Mouse (Mus musculus) gastrocnemius, postnatal 10 days (tissue): Measurements from ENCODE around the gene Dok1. TPM values are rescaled to one million over a fixed set of nuclear protein-coding genes. Genes with fewer than 3 reads are reported as not detected.

Source experiments
- DNase-seq: peaks from one replicate; pipeline ENCODE4 v3.0.0; 2021; ENCODE audit warnings: mixed read lengths
- total RNA-seq, 2 experiments: library from RNA; stranded (reverse); gene quantifications; 2 replicates each; pipeline ENCODE4 v1.2.3; 2021

Dok1 gene
- total RNA-seq, 2 experiments from 2014 or later = 6.2 to 10.7 TPM

DNA sequence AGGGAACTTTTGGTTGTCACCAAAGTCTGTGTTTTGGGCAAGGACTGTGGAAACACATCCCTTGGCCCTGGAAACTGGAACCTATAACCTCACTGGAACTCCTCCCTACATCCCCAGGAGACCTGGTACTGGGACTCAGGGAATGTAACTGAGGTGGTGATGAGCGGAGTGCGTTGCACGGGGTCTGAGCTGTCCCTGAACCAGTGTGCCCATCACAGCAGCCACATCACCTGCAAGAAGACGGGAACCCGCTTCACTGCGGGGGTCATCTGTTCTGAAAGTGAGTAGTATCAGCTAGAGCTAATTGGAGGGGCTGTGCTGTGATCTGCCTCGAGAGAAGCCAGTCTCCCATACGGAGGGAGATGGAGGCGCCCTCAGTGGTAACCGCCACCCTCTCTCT lies 16.1 kb upstream of the Dok1 start:
- no peak for DNase-seq

DNA sequence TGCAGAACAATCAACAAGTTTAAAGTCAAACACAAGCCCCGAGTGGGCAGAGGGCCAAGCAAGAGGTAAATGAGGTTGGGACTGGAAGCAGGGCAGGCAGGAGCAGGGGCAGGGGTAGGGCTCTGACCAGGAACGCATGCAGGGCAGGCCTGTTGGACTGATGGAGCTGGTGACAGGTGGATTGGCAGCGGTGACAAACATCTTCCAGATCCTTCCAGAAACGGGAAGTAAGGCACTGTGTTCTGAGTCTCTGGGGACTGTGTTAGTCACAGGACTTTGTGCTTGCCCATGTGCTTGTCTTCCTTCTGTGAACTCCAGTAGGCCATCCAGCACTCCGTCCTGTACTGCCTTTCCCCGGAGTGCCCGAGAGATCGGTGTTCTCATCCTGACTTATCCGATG lies 11.5 kb upstream of the Dok1 start:
- DNase-seq = no peak

DNA sequence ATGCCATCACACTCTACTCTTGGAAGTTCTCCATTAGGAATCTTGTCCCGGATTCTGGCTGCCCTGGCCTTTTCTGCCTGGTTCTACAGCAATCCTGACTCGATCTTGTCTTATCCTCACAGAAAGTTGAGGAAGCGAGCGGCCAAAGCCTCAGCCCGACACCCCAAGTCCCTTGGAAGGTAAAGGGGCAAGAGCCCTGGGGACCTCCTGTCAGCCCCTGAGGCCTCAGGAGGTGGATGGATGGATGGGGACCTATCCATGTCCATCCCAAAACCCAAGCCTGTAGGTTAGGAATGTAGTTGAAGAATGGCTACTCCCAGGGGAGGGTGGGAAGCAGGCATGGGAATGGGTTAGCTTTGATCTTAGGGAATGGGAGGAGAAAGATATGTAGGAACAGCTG lies 10.7 kb upstream of the Dok1 start:
- DNase-seq = no peak

DNA sequence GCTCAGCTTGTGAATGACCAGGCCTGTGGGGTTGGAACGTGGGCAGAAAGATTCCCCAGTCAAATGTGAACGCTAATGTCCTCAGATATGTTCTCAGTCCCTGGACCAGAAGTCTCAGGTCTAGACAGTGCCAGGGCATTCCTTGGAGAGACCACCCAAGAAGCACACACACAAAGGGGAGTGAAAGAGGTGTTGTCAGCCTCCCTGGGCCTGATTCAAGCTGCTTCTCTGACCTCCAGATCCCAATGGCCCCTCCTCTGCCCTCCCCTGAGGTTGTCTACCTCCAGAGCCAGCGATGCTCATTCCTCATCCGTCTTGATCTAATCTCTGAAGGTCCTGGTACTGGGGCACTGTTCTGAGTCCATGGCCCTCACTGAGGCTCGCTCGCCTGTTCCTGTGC lies 10.3 kb upstream of the Dok1 start:
- no peak for DNase-seq

GRCm38 (mm10) chr6:83040601-83041000 lies 7.3 kb upstream of the Dok1 start:
- DNase-seq = no peak

DNA sequence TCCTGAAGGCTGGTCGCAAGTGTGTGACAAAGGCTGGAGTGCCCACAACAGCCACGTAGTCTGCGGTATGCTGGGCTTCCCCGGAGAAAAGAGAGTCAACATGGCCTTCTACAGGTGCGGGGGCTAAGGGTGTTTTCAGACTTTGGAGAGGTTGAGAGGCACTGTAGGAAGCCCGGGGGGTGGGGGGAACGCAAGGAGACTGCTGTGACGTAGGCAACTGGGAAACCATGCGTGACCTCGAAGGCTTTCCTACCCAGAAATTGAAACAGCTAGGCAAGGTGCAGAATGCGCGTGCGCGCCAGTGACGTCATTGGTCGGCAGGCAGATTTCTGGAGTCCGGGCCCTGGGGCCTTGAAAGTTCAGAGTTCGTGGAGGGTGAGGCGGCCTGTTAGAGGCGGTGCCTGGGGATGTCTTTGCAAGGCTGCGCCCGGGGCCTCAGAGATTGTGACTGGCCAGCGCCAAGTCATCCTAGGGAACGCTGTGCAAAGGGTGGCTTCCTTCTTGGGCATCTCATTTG lies 5.3 kb upstream of the Dok1 start:
- peak; percentile 95 for DNase-seq

- no peak for DNase-seq
These were observed 3.9 kb upstream of the Dok1 start for GRCm38 (mm10) chr6:83037188-83037587.

- no peak for DNase-seq
These were observed 1.3 kb upstream of the Dok1 start for GRCm38 (mm10) chr6:83034463-83035055.

DNA sequence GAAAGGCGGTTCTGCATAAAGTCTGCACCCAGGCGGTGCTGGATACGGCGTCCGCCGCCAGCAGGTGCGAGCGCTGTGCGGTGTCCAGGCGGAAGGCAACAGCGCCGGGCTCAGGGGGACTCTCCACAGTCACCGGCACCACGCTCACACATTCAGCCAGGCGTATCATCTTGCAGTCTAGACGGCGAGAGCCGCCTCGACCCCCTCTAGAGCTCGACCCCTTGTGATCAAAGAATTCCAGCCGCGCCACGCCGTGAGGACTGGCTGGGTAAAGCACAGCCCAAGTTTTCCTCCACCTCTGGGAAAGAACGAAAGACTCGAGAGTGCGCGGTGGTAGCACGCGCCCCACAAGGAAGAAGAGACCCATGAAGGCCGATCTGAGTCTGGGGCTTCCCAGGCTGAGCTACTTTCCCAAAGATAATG lies 491 bp downstream of the Dok1 start:
- DNase-seq = peak; percentile 35

GRCm38 (mm10) chr6:83031921-83032590 lies 1.2 kb downstream of the Dok1 start:
- DNase-seq = no peak

DNA sequence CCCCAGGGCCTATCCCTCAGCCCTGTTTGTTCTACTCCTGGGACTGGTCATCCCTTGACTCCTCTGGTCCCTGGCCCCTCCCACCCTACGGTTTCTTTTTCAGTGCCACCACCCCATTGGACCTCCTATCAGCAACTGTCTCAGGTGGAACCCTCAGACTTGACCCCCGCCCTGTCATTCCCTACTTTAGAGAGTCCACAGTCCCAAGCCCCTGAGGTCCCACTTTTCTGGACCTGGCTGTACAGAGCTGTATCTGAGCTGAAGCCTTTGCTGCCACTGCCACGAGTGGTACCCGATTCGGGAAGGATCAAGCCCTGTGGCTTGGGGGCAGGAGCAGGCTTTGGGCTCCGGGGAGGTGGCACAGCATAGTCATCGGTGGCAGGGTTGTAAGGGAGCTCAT lies 2.2 kb downstream of the Dok1 start:
- no peak for DNase-seq

GRCm38 (mm10) chr6:83029777-83030176 lies 3.5 kb downstream of the Dok1 start:
- DNase-seq = no peak

DNA sequence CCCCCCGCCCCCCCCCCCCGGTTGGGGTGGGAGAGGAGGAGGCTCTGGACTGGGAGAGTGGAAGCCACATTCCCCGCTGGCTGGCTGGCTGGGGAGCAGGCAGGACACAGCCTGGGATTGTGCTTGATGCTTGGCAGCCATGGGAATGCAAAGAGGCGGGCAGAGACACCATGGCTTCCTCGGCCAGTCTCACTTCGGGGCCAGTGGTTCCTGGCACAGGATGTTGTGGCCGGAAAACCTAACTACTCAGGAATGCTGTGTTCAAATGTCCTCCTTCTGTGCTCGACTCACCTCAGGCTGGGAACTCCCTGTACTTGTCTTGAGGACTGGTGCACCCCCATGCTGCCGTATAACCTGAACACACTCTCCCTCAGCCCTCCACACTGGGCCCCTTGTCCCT lies 5.6 kb downstream of the Dok1 start:
- no peak for DNase-seq

- DNase-seq = no peak
These were observed 6.0 kb downstream of the Dok1 start for GRCm38 (mm10) chr6:83027293-83027692.

- no peak for DNase-seq
These were observed 8.1 kb downstream of the Dok1 start for GRCm38 (mm10) chr6:83025221-83025620.

DNA sequence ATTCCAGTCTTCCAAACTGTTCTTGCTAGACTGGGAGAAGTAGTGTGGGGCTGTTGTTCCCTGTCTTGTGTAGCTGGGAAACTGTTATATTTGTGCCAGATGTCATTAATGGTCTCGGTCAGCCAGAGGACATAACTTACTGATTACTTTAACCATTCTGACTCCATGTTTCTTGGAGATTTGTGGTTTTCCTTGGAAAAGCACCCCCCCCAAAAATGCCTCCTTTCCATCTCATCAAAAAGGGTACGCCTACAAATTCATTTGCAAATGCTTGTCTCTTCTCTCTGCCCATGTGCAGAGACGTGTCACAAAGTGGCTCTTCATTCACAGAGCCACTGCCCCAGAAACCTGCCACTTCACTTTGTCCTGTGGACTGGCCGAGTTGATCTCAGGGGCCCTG lies 8.8 kb downstream of the Dok1 start:
- DNase-seq = no peak

GRCm38 (mm10) chr6:83023786-83024185 lies 9.5 kb downstream of the Dok1 start:
- DNase-seq = no peak

DNA sequence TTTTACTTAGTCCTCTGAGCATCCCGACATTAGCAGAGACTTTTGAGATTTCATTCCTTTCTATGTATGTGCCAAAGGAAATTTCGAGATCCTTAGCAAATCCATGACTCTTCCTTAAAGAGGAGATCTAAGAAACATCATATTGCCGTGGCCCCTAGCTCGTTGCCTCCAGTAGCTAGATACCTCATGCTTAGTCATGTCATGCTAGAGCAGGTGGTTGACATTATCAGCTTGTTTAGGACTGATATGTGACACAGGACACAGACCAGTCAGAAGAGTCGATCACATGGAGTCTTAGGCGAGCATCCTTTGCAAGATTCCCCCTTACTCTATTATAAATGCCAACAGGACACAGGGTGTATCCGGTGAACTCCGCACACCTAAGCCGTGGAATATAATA lies 10.3 kb downstream of the Dok1 start:
- DNase-seq = no peak

DNA sequence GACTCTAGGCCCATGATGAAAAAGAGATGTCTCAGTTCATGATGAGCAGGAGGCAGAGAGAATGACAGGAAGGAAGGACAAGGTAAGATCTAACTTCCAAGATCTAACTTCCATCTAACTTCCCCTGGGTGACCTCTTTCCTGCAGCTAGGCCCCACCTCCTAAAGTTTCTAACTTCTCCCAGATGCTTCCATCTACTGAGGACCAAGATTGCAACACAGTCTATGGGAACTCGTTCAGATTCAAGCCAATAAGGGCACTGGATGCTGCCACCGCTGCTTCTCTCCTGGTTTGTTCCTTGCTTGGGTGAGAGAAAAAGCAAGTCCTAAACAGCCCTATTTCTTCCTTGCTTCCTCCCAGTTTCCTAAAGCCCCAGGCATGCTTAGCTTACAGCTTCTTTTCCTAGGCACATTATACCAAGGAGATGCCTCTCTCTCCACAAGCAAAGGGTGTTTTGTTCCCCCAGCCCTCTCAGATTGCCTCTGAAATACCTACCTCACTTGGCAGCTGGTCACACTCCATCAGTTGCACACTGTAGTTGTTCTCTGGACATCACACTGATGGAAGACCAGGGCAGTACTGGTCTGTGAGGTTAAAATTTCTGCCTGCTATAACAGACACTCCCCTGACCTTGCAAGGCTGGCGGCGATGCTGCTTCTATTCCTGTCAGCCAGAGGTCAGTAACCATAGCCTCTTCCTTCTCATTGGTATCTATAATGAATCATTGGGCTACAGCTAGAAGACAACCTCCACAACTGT lies 12.3 kb downstream of the Dok1 start:
- DNase-seq = no peak

DNA sequence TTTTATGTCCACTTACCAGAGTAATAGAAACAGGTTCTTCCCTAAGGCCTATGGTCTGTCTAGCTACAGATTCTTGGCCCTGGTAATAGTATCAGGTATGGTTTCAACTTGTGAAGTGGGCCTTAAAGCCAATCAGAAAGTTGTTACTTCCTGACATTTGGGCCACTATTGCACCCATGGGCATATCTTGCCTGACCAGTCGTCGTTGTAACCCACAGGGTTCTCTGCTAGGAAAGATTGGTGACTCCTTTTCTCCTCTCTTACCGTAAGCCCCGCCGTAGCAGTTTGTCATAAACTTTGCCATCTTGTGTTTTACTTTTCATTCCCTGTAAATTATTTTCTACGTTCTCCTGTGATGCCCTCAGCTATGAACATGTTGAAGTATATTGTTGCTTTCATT lies 13.2 kb downstream of the Dok1 start:
- no peak for DNase-seq

- DNase-seq = no peak
These were observed 14.2 kb downstream of the Dok1 start for GRCm38 (mm10) chr6:83019044-83019443.

DNA sequence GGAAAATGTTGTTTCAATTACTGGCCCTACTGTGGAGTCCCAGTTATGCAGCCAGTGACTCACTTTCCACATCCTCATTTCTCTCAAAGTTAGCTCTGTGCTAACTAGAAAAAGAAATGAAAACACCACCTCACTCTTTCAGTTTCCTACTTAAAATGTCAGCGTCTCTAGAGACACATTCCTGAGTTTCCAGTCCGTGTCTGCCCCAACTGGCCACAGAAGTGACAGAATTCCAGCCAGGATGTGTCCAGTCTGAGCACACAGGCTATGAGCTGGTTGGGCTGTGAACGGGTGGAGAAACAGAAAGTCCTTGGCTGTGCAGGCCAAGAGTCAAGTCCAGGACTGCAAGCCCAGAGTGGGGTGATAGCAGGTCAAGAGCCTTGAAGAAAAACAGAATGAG lies 16.1 kb downstream of the Dok1 start:
- peak; percentile 40 for DNase-seq

DNA sequence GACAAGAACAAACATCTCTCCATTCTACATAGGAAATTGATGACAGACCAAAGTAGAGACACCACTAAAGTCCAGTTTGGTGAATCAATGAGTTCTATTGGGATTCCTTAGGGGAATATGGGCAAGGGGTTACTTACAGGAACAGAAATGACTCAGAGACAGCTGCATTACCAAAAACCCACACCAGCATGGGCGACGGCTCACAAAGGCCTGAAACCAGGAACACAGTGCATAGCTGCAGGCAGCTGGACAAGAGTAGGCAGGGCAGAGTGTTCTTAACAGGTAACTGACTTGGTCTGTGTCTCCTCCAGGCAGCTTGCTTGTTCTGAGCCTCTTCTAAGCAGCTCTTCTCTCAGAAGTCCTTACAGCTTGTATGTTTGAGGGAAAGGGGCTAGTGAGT lies 17.5 kb downstream of the Dok1 start:
- no peak for DNase-seq
